Mouse (Mus musculus): ENCODE measurements around the gene Tdrd7.

DNA sequence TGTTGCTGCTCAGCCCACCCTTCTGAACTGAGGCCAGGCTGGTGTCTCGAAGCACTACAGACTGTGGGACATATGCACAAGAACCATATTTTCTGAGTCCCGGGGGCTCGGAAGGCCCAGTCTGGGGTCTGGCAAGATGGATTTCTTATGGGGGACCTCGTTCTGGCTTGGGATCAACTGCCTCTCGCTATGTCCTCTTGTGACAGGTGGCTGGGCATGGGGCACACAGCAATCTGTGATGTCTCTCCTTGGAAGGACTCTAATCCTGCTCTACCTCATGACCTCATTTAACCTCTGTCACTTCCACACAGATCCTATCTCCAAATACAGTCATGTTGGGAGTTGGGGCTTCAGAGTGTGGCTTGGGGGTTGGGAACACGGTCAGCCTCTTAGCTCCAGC, 107.5 kb downstream of the Tdrd7 start:
- no peak for TF ChIP-seq CTCF (IDR thresholded peaks at IDR 0.05; ENCODE audit: borderline replicate concordance, control insufficient read depth, extremely low read depth, insufficient read depth, low read length, poor library complexity)
- no peak for TF ChIP-seq POLR2A (IDR thresholded peaks at IDR 0.05; ENCODE audit: control insufficient read depth, extremely low read depth, insufficient read depth, low read length, poor library complexity)
